Mouse (Mus musculus) testis, adult 2 months (tissue): ENCODE measurements around the gene Sidt1. TPM values are rescaled to one million over a fixed set of nuclear protein-coding genes. Genes with fewer than 3 reads are reported as not detected.

ENCODE experiments used
- H3K27ac ChIP-seq: fragments of 200-500 bp; 2 replicates; pipeline ENCODE4 v1.5.1; 2012; ENCODE audit warnings: low read depth, low read length; ENCODE audit not compliant: control insufficient read depth, insufficient read depth
- H3K27me3 ChIP-seq: fragments of 200-500 bp; 2 replicates; pipeline ENCODE4 v1.6.1; 2012; ENCODE audit warnings: mild to moderate bottlenecking, low read length, moderate library complexity; ENCODE audit not compliant: control insufficient read depth, insufficient read depth
- H3K36me3 ChIP-seq: fragments of 200-500 bp; 2 replicates; pipeline ENCODE4 v1.6.1; 2012; ENCODE audit warnings: mild to moderate bottlenecking, low read length; ENCODE audit not compliant: control insufficient read depth, insufficient read depth
- H3K4me1 ChIP-seq: fragments of 200-500 bp; 2 replicates; pipeline ENCODE4 v1.6.1; 2012; ENCODE audit warnings: low read length; ENCODE audit not compliant: control insufficient read depth, insufficient read depth
- H3K4me3 ChIP-seq: fragments of 200-500 bp; 2 replicates; pipeline ENCODE4 v1.5.1; 2012; ENCODE audit warnings: low read depth, mild to moderate bottlenecking, low read length, moderate library complexity, mixed read lengths; ENCODE audit not compliant: control insufficient read depth
- CTCF ChIP-seq: fragments of 200-500 bp; IDR thresholded peaks from 2 replicates; pipeline ENCODE4 v1.5.1; 2012; ENCODE audit warnings: low read depth, mild to moderate bottlenecking, inconsistent platforms, low read length, moderate library complexity; ENCODE audit not compliant: control insufficient read depth, insufficient read depth, insufficient replicate concordance
- POLR2A ChIP-seq: fragments of 200-500 bp; IDR thresholded peaks from 2 replicates; pipeline ENCODE4 v1.6.1; 2012; ENCODE audit warnings: low read depth, mild to moderate bottlenecking, inconsistent platforms, low read length, moderate library complexity; ENCODE audit not compliant: control insufficient read depth
- polyA plus RNA-seq: library from polyadenylated mRNA; depleted of rRNA; stranded (reverse); fragments of >200 nt; gene quantifications from 2 replicates; pipeline ENCODE4 v1.2.3, GENCODE M21; 2012

The Sidt1 gene
- polyA plus RNA-seq, 1 experiment, result 0.15 TPM

GRCm38 (mm10) chr16:44282614-44283325 lies 50.2 kb downstream of the Sidt1 start:
- Histone ChIP-seq H3K27ac (no peak overlapping the region), H3K36me3 (no peaks in the 10 kb centered on the region), H3K4me3 (no peak overlapping the region), H3K27me3 (no peaks in the 10 kb centered on the region), H3K4me1 (no peaks in the 10 kb centered on the region)
- no peak for TF ChIP-seq CTCF
- TF ChIP-seq POLR2A, result no peak

- H3K27ac ChIP-seq, result no peak overlapping the region
- no peak overlapping the region for H3K4me3 ChIP-seq
- no peaks in the 10 kb centered on the region for H3K27me3 ChIP-seq
- TF ChIP-seq POLR2A, result no peak
- TF ChIP-seq CTCF, result no peak
- H3K4me1 ChIP-seq, result no peaks in the 10 kb centered on the region
- H3K36me3 ChIP-seq, result no peaks in the 10 kb centered on the region
Measured at GRCm38 (mm10) chr16:44282036-44282435, 51.0 kb downstream of the Sidt1 start.

- H3K27me3 ChIP-seq, result no peaks in the 10 kb centered on the region
- no peak for TF ChIP-seq CTCF
- no peak for TF ChIP-seq POLR2A
- no peaks in the 10 kb centered on the region for H3K36me3 ChIP-seq
- H3K4me3 ChIP-seq, result no peak overlapping the region
- no peaks in the 10 kb centered on the region for H3K4me1 ChIP-seq
- H3K27ac ChIP-seq, result no peak overlapping the region
Measured at GRCm38 (mm10) chr16:44280806-44281205, 52.2 kb downstream of the Sidt1 start.

- Histone ChIP-seq H3K36me3 (no peaks in the 10 kb centered on the region), H3K27ac (no peak overlapping the region), H3K4me3 (no peak overlapping the region), H3K27me3 (no peaks in the 10 kb centered on the region), H3K4me1 (no peaks in the 10 kb centered on the region)
- TF ChIP-seq CTCF, result no peak
- no peak for TF ChIP-seq POLR2A
Measured at GRCm38 (mm10) chr16:44277212-44277611, 55.8 kb downstream of the Sidt1 start.

GRCm38 (mm10) chr16:44271371-44272038 lies 61.5 kb downstream of the Sidt1 start:
- Histone ChIP-seq H3K4me1 (no peaks in the 10 kb centered on the region), H3K36me3 (no peaks in the 10 kb centered on the region), H3K4me3 (no peak overlapping the region), H3K27me3 (no peaks in the 10 kb centered on the region), H3K27ac (no peak overlapping the region)
- TF ChIP-seq POLR2A (no peak), CTCF (no peak)

GRCm38 (mm10) chr16:44270606-44271005 lies 62.4 kb downstream of the Sidt1 start:
- TF ChIP-seq CTCF (no peak), POLR2A (no peak)
- no peaks in the 10 kb centered on the region for H3K4me1 ChIP-seq
- H3K27me3 ChIP-seq, result no peaks in the 10 kb centered on the region
- no peak overlapping the region for H3K27ac ChIP-seq
- H3K4me3 ChIP-seq, result no peak overlapping the region
- H3K36me3 ChIP-seq, result no peaks in the 10 kb centered on the region

- H3K4me3 ChIP-seq, result no peak overlapping the region
Measured at GRCm38 (mm10) chr16:44269578-44269977, 63.4 kb downstream of the Sidt1 start.

More at GRCm38 (mm10) chr16:44269578-44269977, 63.4 kb downstream of the Sidt1 start:
- H3K36me3 ChIP-seq, result no peaks in the 10 kb centered on the region
- TF ChIP-seq POLR2A, result no peak
- TF ChIP-seq CTCF, result no peak
- no peaks in the 10 kb centered on the region for H3K4me1 ChIP-seq
- no peaks in the 10 kb centered on the region for H3K27me3 ChIP-seq
- H3K27ac ChIP-seq, result no peak overlapping the region
